Comparison of ENCODE assay signal across 8 mouse cellular contexts in genomic region chr5:73761709-73762108, GRCm38 (mm10).
DNase-seq lines count a peak whose midpoint lies in the region; ATAC-seq lines count a peak whose summit lies in the region.

No protein-coding gene starts in this region.

- H3K9ac ChIP-seq in intestine, embryonic 16.5 days (ENCODE audit: low read depth, low read length): no peak overlapping the region
- H3K9ac ChIP-seq in midbrain, embryonic 13.5 days (replicated peaks): no peak overlapping the region
- no peak overlapping the region for H3K9ac ChIP-seq in stomach, embryonic 16.5 days (ENCODE audit: low read length)

- DNase-seq in ZHBTc4 (ENCODE audit: low read depth, low spot score): peak; percentile 55
- DNase-seq in cerebellum, postnatal 36 days: peak; percentile 16 to 18
- peak; percentile 36 to 52 for DNase-seq in gastrocnemius, adult 8-10 months (ENCODE audit: low spot score in 2 of 2)
- peak; percentile 42 to 72 for DNase-seq in left cerebral cortex, adult 9 months (ENCODE audit: low spot score in 2 of 2)
- DNase-seq in thymus, adult 18-20 months: no peak

- 0 out of 2 replicates have a peak, but pooled peaks cover 4% of the 10 kb centered on the region for H3K4me1 ChIP-seq in intestine, embryonic 16.5 days (ENCODE audit: control insufficient read depth, insufficient read depth, low read length)
- no peaks in the 10 kb centered on the region for H3K4me1 ChIP-seq in midbrain, embryonic 13.5 days (replicated peaks)
- no peaks in the 10 kb centered on the region; the same call in 1 of the 2 replicates for H3K4me1 ChIP-seq in stomach, embryonic 16.5 days (ENCODE audit: control insufficient read depth, insufficient read depth, low read length)

- H3K27ac ChIP-seq in intestine, embryonic 16.5 days (ENCODE audit: low read length): no peak overlapping the region
- H3K27ac ChIP-seq in midbrain, embryonic 13.5 days: no peak overlapping the region
- peak overlapping the region; percentile 76; the same call in 1 of the 2 replicates for H3K27ac ChIP-seq in stomach, embryonic 16.5 days (ENCODE audit: low read length)

- no peaks in the 10 kb centered on the region for H3K36me3 ChIP-seq in intestine, embryonic 16.5 days (ENCODE audit: control insufficient read depth, insufficient read depth, low read length)
- H3K36me3 ChIP-seq in midbrain, embryonic 13.5 days: no peaks in the 10 kb centered on the region
- no peaks in the 10 kb centered on the region for H3K36me3 ChIP-seq in stomach, embryonic 16.5 days (ENCODE audit: control insufficient read depth, insufficient read depth, low read length)

- H3K9me3 ChIP-seq in intestine, embryonic 16.5 days (ENCODE audit: control insufficient read depth, low read length): no peaks in the 10 kb centered on the region
- H3K9me3 ChIP-seq in midbrain, embryonic 13.5 days: no peaks in the 10 kb centered on the region
- no peaks in the 10 kb centered on the region for H3K9me3 ChIP-seq in stomach, embryonic 16.5 days (replicated peaks; ENCODE audit: control insufficient read depth, low read length)

- 31% methylated on average over 8 of the region's 8 CpGs for WGBS in intestine, embryonic 16.5 days
- 23% methylated on average over 8 of the region's 8 CpGs for WGBS in midbrain, embryonic 13.5 days
- WGBS in stomach, embryonic 16.5 days: 26% methylated on average over 8 of the region's 8 CpGs

- H3K4me3 ChIP-seq in intestine, embryonic 16.5 days (ENCODE audit: low read length): no peak overlapping the region
- H3K4me3 ChIP-seq in midbrain, embryonic 13.5 days (replicated peaks): no peak overlapping the region
- H3K4me3 ChIP-seq in stomach, embryonic 16.5 days (replicated peaks; ENCODE audit: low read length): no peak overlapping the region

- H3K27me3 ChIP-seq in intestine, embryonic 16.5 days (replicated peaks; ENCODE audit: control insufficient read depth, insufficient read depth, low read length): no peaks in the 10 kb centered on the region
- H3K27me3 ChIP-seq in midbrain, embryonic 13.5 days: no peaks in the 10 kb centered on the region
- no peaks in the 10 kb centered on the region for H3K27me3 ChIP-seq in stomach, embryonic 16.5 days (ENCODE audit: control insufficient read depth, insufficient read depth, low read length)

- ATAC-seq in intestine, embryonic 16.5 days: peak; percentile 59
- ATAC-seq in midbrain, embryonic 13.5 days: peak; percentile 37; the same call in 1 of the 2 replicates
- peak; percentile 90 for ATAC-seq in stomach, embryonic 16.5 days (ENCODE audit: insufficient read depth, low FRiP score)

- H3K4me2 ChIP-seq in intestine, embryonic 16.5 days (ENCODE audit: low read depth, low read length): no peak overlapping the region
- no peak overlapping the region for H3K4me2 ChIP-seq in midbrain, embryonic 13.5 days (replicated peaks)
- H3K4me2 ChIP-seq in stomach, embryonic 16.5 days (ENCODE audit: low read depth, low read length): no peak overlapping the region

Comparison
In these comparisons a context has a peak if more than half of its experiments do, and no peak if none do; other contexts are left out.
1. DNase-seq: peak in ZHBTc4 (single experiment), cerebellum, postnatal 36 days (2 of 2), gastrocnemius, adult 8-10 months (2 of 2) and left cerebral cortex, adult 9 months (2 of 2); none in thymus, adult 18-20 months (0 of 2).
2. ATAC-seq: peak in every context shown above with its lines; median percentile 90 in stomach, embryonic 16.5 days; 59 in intestine, embryonic 16.5 days; 37 in midbrain, embryonic 13.5 days.